Mouse (Mus musculus) neural tube, embryonic 11.5 days (tissue): ENCODE results near the gene Psmb5. TPM values are rescaled to one million over a fixed set of nuclear protein-coding genes. Genes with fewer than 3 reads are reported as not detected.

Source experiments
- ATAC-seq: fragments of 200-750 bp; cut with Nextera tagmentation; 2 replicates; pipeline ENCODE4 v1.8.0; 2017; ENCODE audit warnings: moderate number of reproducible peaks, mild to moderate bottlenecking, moderate TSS enrichment, moderate library complexity; ENCODE audit not compliant: insufficient read depth, low FRiP score, low TSS enrichment
- DNase-seq: peaks from one replicate; pipeline ENCODE4 v3.0.0-alpha.2; 2015; ENCODE audit warnings: low spot score
- H3K27ac ChIP-seq: fragments of 300-500 bp; sonication (generic); 2 replicates; pipeline ENCODE4 v1.5.1; 2014; ENCODE audit warnings: low read depth, mild to moderate bottlenecking, low read length
- H3K27me3 ChIP-seq: fragments of 300-500 bp; sonication (generic); 2 replicates; pipeline ENCODE4 v1.6.1; 2014; ENCODE audit warnings: mild to moderate bottlenecking, low read length, mixed read lengths; ENCODE audit not compliant: control insufficient read depth, insufficient read depth
- H3K36me3 ChIP-seq: fragments of 300-500 bp; sonication (generic); 2 replicates; pipeline ENCODE4 v1.6.1; 2014; ENCODE audit warnings: mild to moderate bottlenecking, low read length, moderate library complexity, mixed read lengths; ENCODE audit not compliant: control insufficient read depth, insufficient read depth
- H3K4me1 ChIP-seq: fragments of 300-500 bp; sonication (generic); 2 replicates; pipeline ENCODE4 v1.6.1; 2014; ENCODE audit warnings: low read length, mixed read lengths; ENCODE audit not compliant: control insufficient read depth, insufficient read depth
- H3K4me2 ChIP-seq: fragments of 300-500 bp; sonication (generic); 2 replicates; pipeline ENCODE4 v1.6.1; 2014; ENCODE audit warnings: low read depth, mild to moderate bottlenecking, moderate library complexity
- H3K4me3 ChIP-seq: fragments of 300-500 bp; sonication (generic); 2 replicates; pipeline ENCODE4 v1.5.1; 2014; ENCODE audit warnings: low read depth, low read length
- H3K9ac ChIP-seq: fragments of 300-500 bp; sonication (generic); 2 replicates; pipeline ENCODE4 v1.6.1; 2014; ENCODE audit warnings: mild to moderate bottlenecking, low read length
- H3K9me3 ChIP-seq: fragments of 300-500 bp; sonication (generic); 2 replicates; pipeline ENCODE4 v1.6.1; 2016; ENCODE audit warnings: low read length; ENCODE audit not compliant: control insufficient read depth
- WGBS: fragments of 180-500 bp; shearing (Covaris S2); extraction: QIAGEN DNeasy Blood & Tissue Kit; methylation state at CpG from one replicate; pipeline ENCODE4 v1.1.7; 2014; 5-methylcytosine and 5-hydroxymethylcytosine counted together
- polyA plus RNA-seq: library from polyadenylated mRNA; unstranded; fragments of >200 nt; fragmentation: Nextera tagmentation; extraction: Ambion mirVana; gene quantifications from 2 replicates; pipeline ENCODE4 v1.2.1, GENCODE M21; 2014

Psmb5 gene
- polyA plus RNA-seq, 1 experiment from 2014 or later = 470 TPM

DNA sequence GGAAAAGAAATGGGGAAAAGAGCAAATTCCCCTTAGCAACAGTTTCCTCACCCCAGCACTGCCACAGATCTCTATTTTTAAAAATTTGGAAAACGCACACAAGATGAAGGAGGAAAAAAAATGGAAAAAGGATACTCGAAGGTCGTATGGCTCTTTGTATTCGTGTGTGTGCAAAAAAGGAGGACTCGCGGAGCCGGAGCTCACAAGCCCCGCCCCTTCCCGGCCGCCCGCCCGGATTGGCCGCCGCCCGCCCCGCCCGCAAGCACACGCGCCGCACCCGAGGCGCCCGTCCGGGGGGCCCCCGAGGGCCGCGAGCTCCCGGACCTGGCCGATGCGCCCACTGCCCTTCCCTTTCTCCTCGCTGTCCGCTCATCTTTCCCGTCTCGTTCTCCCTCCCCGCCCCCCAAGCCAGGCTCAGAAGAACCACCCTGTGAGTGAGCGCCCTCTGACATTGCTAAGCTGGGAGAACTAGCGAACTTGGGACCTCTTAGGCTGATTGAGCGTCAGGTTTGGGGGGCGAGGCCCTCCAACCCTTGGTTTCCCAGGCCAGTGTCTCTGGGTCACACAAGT lies 12.0 kb downstream of the Psmb5 start, which contains the start of gene 4931414P19Rik:
Gene 4931414P19Rik, minus strand, starts transcription at position 242 of the 570 bp plus-strand sequence.
- Histone ChIP-seq H3K27me3 (no peaks in the 10 kb centered on the region), H3K36me3 (no peaks in the 10 kb centered on the region), H3K4me2 (peak within 1 kb of the TSS; percentile 55), H3K4me1 (peaks cover 9% of the 10 kb centered on the region), H3K9ac (peak within 1 kb of the TSS; percentile 52), H3K27ac (peak within 1 kb of the TSS; percentile 35; the same call in 1 of the 2 replicates), H3K9me3 (no peaks in the 10 kb centered on the region), H3K4me3 (peak within 1 kb of the TSS; percentile 39)
- ATAC-seq (peak; percentile 36; the same call in 1 of the 2 replicates), DNase-seq (peak; percentile 83)
- under 1% methylated on average over 39 of the region's 39 CpGs for WGBS

DNA sequence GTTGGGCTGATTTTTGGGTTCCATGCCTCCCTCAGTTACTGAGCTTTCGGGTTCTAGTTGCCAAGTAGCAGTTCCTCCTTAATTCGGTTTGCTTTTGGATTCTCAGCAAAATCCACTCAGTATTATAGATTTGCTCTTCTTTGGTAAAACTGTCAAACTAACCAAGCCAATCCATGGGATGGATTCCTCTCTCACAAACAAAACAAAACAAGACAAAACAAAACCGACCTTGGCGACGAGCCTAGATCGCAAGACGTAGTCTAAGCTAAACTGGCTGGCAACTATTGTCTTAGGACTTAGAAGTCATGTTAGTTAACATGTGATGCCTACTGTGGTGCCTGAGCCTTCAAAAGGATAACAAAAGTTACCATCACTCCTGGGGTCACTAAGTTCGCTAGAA lies 14.1 kb downstream of the Psmb5 start:
- peak overlapping the region; percentile 50 for H3K4me2 ChIP-seq
- peak overlapping the region; percentile 62 for H3K4me3 ChIP-seq
- no peaks in the 10 kb centered on the region for H3K36me3 ChIP-seq
- H3K4me1 ChIP-seq = peaks cover 9% of the 10 kb centered on the region
- ATAC-seq (no peak), DNase-seq (no peak)
- 87% methylated on average over 8 of the region's 8 CpGs for WGBS
- H3K9me3 ChIP-seq = no peaks in the 10 kb centered on the region
- H3K27ac ChIP-seq = peak overlapping the region; percentile 82; the same call in 1 of the 2 replicates
- no peaks in the 10 kb centered on the region for H3K27me3 ChIP-seq
- peak overlapping the region; percentile 1; the same call in 1 of the 2 replicates for H3K9ac ChIP-seq

DNA sequence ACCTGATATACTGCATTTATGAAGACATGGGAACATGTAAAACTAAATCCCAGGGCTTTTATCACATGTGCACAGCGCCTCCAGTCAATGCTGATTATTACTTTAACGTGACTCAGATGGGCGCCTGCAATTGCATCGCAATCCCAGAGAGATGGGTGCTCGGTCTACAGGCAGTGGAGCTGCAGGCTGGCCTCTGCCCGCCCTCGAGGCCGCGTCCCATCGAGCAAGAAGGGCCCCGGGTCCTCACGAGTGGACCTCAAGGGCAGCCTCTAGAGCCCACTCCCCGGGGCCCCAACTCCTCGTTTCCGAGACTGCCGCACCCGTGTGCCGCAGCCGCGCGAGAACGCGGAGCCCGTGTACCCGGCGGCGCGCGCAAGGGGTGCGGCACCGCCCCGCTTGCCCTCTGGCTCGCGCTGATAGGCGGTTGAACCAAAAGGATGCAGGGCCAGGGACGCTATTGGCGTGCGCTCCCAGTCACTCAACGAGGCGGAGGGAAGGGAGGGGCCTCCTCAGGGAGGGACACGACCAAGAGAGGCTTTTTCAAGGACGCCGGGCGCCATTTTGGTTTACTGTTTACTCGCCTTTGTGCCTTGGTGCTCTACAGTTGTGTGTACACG lies 14.7 kb downstream of the Psmb5 start:
- Histone ChIP-seq H3K9ac (peak overlapping the region; percentile 90), H3K4me3 (peak overlapping the region; percentile 62), H3K27me3 (no peaks in the 10 kb centered on the region), H3K4me2 (peak overlapping the region; percentile 50), H3K27ac (peak overlapping the region; percentile 82), H3K4me1 (peaks cover 9% of the 10 kb centered on the region), H3K9me3 (no peaks in the 10 kb centered on the region), H3K36me3 (no peaks in the 10 kb centered on the region)
- under 1% methylated on average over 46 of the region's 46 CpGs for WGBS
- peak; percentile 97 for DNase-seq
- peak; percentile 99 for ATAC-seq

DNA sequence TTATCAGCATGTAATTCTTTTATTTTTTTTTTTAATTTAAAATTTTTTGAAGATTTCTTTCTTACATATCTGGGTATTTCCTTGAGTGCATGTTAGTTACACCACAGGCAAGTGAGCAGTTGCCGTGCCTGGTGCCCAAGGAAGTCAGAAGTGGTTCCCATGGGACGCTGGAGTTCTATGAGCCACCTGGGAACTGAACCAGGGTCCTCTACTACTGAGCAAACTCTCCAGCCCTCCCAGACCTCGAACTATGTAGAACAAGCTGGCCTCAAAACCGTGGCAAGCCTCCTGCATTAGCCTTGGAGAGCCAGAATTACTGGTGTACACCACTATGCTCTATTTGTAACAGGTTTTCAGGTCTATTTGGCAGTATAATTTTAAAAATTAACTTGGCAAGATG lies 15.2 kb downstream of the Psmb5 start:
- H3K9me3 ChIP-seq = no peaks in the 10 kb centered on the region
- H3K4me2 ChIP-seq = peak overlapping the region; percentile 50
- no peaks in the 10 kb centered on the region for H3K36me3 ChIP-seq
- H3K4me3 ChIP-seq = peak overlapping the region; percentile 62; the same call in 1 of the 2 replicates
- no peaks in the 10 kb centered on the region for H3K27me3 ChIP-seq
- WGBS = 51% methylated on average over 4 of the region's 4 CpGs
- DNase-seq (no peak), ATAC-seq (no peak)
- peak overlapping the region; percentile 90; the same call in 1 of the 2 replicates for H3K9ac ChIP-seq
- H3K4me1 ChIP-seq = peaks cover 9% of the 10 kb centered on the region
- peak overlapping the region; percentile 82 for H3K27ac ChIP-seq

DNA sequence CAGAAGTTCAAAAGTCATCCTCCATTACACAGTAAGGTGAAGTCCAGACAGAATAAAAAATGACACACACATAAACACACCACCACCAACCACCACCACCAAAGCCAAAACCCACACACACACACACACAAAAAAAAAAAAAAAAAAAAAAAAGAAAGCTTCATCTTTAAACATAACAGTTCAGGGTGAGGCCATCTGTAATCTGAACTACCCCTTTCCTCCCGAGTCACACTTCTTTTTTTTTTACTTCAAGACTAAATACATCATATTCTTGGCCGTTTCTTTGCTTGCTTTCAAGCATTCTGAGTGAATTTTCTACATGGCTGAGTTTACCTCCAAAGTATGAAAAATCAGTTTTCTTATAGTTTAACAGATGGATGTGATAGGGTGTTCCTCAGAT lies 16.2 kb downstream of the Psmb5 start:
- Histone ChIP-seq H3K27me3 (no peaks in the 10 kb centered on the region), H3K27ac (no peak overlapping the region), H3K9me3 (no peaks in the 10 kb centered on the region), H3K4me2 (no peak overlapping the region), H3K4me1 (peaks cover 9% of the 10 kb centered on the region), H3K36me3 (no peaks in the 10 kb centered on the region), H3K4me3 (no peak overlapping the region), H3K9ac (no peak overlapping the region)
- 79% methylated on average over 2 of the region's 2 CpGs for WGBS
- DNase-seq = no peak
- ATAC-seq = no peak

DNA sequence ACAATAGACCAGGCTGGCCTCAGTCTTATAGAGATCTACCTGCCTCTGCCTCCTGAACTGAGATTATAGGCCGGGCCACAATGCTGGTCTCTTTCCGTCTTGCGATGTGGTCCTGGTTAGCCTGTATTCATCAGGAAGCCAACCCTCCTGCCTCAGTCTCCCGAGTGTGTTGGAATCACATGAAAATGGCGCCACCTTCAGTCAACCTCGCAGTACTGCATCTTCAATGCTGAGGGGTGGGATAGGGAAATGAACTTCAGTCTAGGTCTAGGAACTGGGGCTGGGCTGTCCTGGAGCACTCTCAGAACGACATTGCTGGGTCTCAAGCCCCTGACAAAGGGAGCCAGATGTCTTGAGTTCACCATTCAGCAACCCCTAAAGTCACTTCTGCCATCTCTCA lies 20.7 kb downstream of the Psmb5 start:
- Histone ChIP-seq H3K4me1 (no peaks in the 10 kb centered on the region), H3K9me3 (no peaks in the 10 kb centered on the region), H3K9ac (no peak overlapping the region), H3K27ac (no peak overlapping the region), H3K4me3 (no peak overlapping the region), H3K4me2 (no peak overlapping the region), H3K27me3 (no peaks in the 10 kb centered on the region), H3K36me3 (no peaks in the 10 kb centered on the region)
- 79% methylated on average over 7 of the region's 7 CpGs for WGBS
- DNase-seq (no peak), ATAC-seq (no peak)

DNA sequence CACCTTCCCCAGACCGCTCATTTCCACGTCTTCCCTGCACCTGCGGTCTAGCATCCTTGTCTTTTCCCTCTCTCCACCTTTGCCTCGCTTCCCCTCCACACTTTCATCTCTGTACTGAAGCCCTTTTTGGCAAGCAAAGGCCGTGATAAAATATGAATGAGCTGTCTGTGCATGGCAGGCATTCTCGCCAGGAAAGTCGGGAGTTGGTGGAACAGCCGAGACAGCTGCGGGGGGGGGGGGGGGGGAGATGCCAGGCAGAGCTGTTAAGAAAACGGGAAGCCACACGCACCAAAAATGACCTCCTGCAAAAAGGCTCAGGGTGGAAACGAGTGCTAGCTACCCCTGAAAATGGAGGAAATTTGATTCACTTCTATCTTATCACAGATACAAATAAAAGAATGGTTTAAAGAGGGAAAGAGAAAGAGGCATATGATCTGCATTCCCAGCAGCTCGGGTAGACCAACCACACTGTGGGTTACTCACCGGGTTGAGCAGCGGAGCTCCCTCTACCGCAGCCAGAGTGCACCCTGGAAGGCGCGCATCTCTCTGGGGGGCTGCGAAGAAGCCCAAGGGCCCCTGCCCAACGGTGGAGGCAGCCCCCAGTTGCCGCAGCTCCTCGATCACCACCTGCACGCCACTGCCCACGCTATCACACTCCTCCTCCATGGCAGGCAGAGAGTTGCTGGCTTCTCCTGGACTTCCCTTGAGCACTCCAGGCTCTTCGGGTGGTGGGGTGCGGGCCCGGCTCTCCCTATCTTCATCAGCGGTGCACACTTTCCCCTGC lies 23.0 kb downstream of the Psmb5 start:
- Histone ChIP-seq H3K27ac (no peak overlapping the region), H3K4me1 (no peaks in the 10 kb centered on the region), H3K9ac (no peak overlapping the region), H3K9me3 (no peaks in the 10 kb centered on the region), H3K4me3 (no peak overlapping the region), H3K36me3 (no peaks in the 10 kb centered on the region), H3K4me2 (no peak overlapping the region), H3K27me3 (no peaks in the 10 kb centered on the region)
- DNase-seq (no peak), ATAC-seq (no peak)
- WGBS = 72% methylated on average over 28 of the region's 28 CpGs

DNA sequence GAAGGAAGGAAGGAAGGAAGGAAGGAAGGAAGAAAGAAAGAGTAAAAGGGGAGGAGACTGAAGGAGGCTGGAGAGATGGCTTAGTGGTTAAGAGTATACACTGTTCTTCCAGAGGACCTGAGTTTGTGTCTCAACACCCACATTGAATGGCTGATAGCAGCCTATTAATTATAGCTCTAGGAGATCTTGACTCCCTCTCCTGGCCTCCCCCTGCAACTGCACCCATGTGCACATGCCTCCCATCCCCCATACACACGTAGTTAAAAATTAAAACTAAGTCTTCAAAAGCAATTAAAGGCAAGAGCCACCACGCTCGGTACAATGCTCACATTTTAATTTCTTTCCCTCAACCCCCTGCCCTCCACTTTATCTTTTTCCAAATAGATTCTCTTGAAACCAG lies 23.8 kb downstream of the Psmb5 start:
- no peaks in the 10 kb centered on the region for H3K4me1 ChIP-seq

More for the DNA sequence above, 23.8 kb downstream of the Psmb5 start:
- no peak overlapping the region for H3K4me2 ChIP-seq
- no peak overlapping the region for H3K9ac ChIP-seq
- H3K27me3 ChIP-seq = no peaks in the 10 kb centered on the region
- H3K9me3 ChIP-seq = no peaks in the 10 kb centered on the region
- ATAC-seq (no peak), DNase-seq (no peak)
- H3K27ac ChIP-seq = no peak overlapping the region
- no peak overlapping the region for H3K4me3 ChIP-seq
- no peaks in the 10 kb centered on the region for H3K36me3 ChIP-seq
- WGBS = 95% methylated on average over 3 of the region's 3 CpGs
